19 mouse cellular contexts compared by ENCODE assay signal in the genomic region with DNA sequence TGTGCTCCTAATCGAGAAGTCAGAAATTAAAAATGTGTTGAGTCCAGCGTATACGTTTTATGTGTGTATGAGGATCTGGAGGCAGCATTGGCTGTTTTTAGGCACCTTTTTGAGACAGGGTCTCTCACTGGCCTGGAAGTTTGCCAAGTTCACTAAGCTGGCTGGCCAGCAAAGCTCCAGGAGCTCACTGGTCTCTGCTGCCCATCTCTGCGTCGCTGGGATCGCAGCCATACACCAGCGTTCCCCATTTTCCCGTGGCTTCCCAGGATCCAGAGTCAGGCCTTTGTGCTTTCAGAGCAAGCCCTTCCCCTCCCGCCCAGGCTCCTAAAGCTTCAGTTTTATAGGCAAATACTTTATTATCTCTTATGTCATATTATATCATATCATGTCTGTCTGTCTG. TPM values are rescaled to one million over a fixed set of nuclear protein-coding genes. Genes with fewer than 3 reads are reported as not detected.
"Had no signal": no experiment of that assay in that cellular context is flagged by ENCODE, and none has a peak within 500 bp of the region (broad histone marks: within the 10 kb centered on the region; RNA-seq: fewer than 3 reads in every experiment).

No protein-coding gene starts in this region.

- H3K4me2 ChIP-seq: liver, embryonic 11.5 days; midbrain, embryonic 12.5 days; midbrain, embryonic 15.5 days; neural tube, embryonic 12.5 days; neural tube, embryonic 15.5 days had no signal

- H3K27ac ChIP-seq: kidney, postnatal 0 days; left cerebral cortex, adult 2 months; liver, embryonic 14.5 days; macrophage; midbrain, embryonic 12.5 days; midbrain, embryonic 15.5 days; neural tube, embryonic 12.5 days; neural tube, embryonic 15.5 days; stomach, postnatal 0 days had no signal

- H3K27me3 ChIP-seq: midbrain, embryonic 12.5 days; midbrain, embryonic 15.5 days; neural tube, embryonic 12.5 days; neural tube, embryonic 15.5 days had no signal

- H3K9me3 ChIP-seq: midbrain, embryonic 12.5 days; midbrain, embryonic 15.5 days; neural tube, embryonic 12.5 days; neural tube, embryonic 15.5 days had no signal

- H3K9ac ChIP-seq: liver, embryonic 14.5 days; midbrain, embryonic 12.5 days; midbrain, embryonic 15.5 days; neural tube, embryonic 12.5 days; neural tube, embryonic 15.5 days had no signal

- H3K36me3 ChIP-seq: midbrain, embryonic 12.5 days; midbrain, embryonic 15.5 days; neural tube, embryonic 12.5 days; neural tube, embryonic 15.5 days had no signal

- ATAC-seq: midbrain, embryonic 15.5 days had no signal

- H3K4me3 ChIP-seq: left cerebral cortex, adult 2 months; midbrain, embryonic 12.5 days; midbrain, embryonic 15.5 days; neural tube, embryonic 12.5 days; neural tube, embryonic 15.5 days had no signal

- DNase-seq: kidney, adult 18-20 months; kidney, postnatal 36 days; layer of hippocampus, postnatal 36 days; lung, adult 18-20 months; right cerebral cortex, adult 18-20 months; right cerebral cortex, postnatal 14 days; right cerebral cortex, postnatal 4 days; thymus, adult 18-20 months; thymus, postnatal 36 days had no signal

RNA-seq across cellular contexts. Expression of a gene that starts 42.8 kb away (rescaled TPM):
- polyA plus RNA-seq: macrophage had no signal
